Comparison of ENCODE assay signal across 14 mouse cellular contexts in genomic region chr4:70531021-70531420, GRCm38 (mm10). TPM values are rescaled to one million over a fixed set of nuclear protein-coding genes. Genes with fewer than 3 reads are reported as not detected.
DNase-seq lines count a peak whose midpoint lies in the region; ATAC-seq and TF ChIP-seq lines count a peak whose summit lies in the region.
"Had no signal": no experiment of that assay in that cellular context is flagged by ENCODE, and none has a peak within 500 bp of the region (broad histone marks: within the 10 kb centered on the region; RNA-seq: fewer than 3 reads in every experiment).

No protein-coding gene starts in this region.

- 92% methylated on average over 1 of the region's 1 CpGs for WGBS in embryonic facial prominence, embryonic 14.5 days
- 87% methylated on average over 1 of the region's 1 CpGs for WGBS in hindbrain, embryonic 16.5 days
- WGBS in midbrain, postnatal 0 days: 61% methylated on average over 1 of the region's 1 CpGs

- TF ChIP-seq CTCF in layer of hippocampus, adult 2 months (conservative IDR thresholded peaks at IDR 0.05): no peak
- no peak for TF ChIP-seq CTCF in midbrain, postnatal 0 days (IDR thresholded peaks at IDR 0.05)

- ATAC-seq in embryonic facial prominence, embryonic 14.5 days (ENCODE audit: low read depth): no peak
- ATAC-seq in hindbrain, embryonic 16.5 days: no peak
- no peak for ATAC-seq in midbrain, postnatal 0 days (ENCODE audit: low FRiP score)

- H3K4me3 ChIP-seq in layer of hippocampus, adult 2 months: peak overlapping the region; percentile 87
- H3K4me3 ChIP-seq in embryonic facial prominence, embryonic 14.5 days (ENCODE audit: low read depth, low read length): no peak overlapping the region
- H3K4me3 ChIP-seq in hindbrain, embryonic 16.5 days (ENCODE audit: low read length): peak overlapping the region; percentile 8; the same call in 1 of the 2 replicates
- peak overlapping the region; percentile 23 for H3K4me3 ChIP-seq in midbrain, postnatal 0 days (ENCODE audit: low read depth, low read length)
- H3K4me3 ChIP-seq: embryonic facial prominence, embryonic 13.5 days; lung, embryonic 15.5 days had no signal

- no peaks in the 10 kb centered on the region for H3K36me3 ChIP-seq in embryonic facial prominence, embryonic 14.5 days (ENCODE audit: control insufficient read depth, insufficient read depth, low read length)
- H3K36me3 ChIP-seq in hindbrain, embryonic 16.5 days (ENCODE audit: control insufficient read depth, insufficient read depth, low read length): no peaks in the 10 kb centered on the region
- H3K36me3 ChIP-seq in midbrain, postnatal 0 days (ENCODE audit: insufficient read depth, low read length): no peaks in the 10 kb centered on the region
- H3K36me3 ChIP-seq: embryonic facial prominence, embryonic 13.5 days; lung, embryonic 15.5 days had no signal

- peak overlapping the region; percentile 13; the same call in 1 of the 2 replicates for H3K4me2 ChIP-seq in embryonic facial prominence, embryonic 14.5 days (ENCODE audit: low read depth, low read length)
- H3K4me2 ChIP-seq in hindbrain, embryonic 16.5 days (ENCODE audit: low read length): peak overlapping the region; percentile 46
- H3K4me2 ChIP-seq in midbrain, postnatal 0 days (ENCODE audit: low read depth, low read length, poor library complexity, severe bottlenecking): peak overlapping the region; percentile 42
- H3K4me2 ChIP-seq: embryonic facial prominence, embryonic 13.5 days; lung, embryonic 15.5 days had no signal

- no peaks in the 10 kb centered on the region for H3K27me3 ChIP-seq in embryonic facial prominence, embryonic 14.5 days (replicated peaks; ENCODE audit: control insufficient read depth, insufficient read depth, low read length)
- no peaks in the 10 kb centered on the region for H3K27me3 ChIP-seq in hindbrain, embryonic 16.5 days (replicated peaks; ENCODE audit: control insufficient read depth, insufficient read depth, low read length)
- H3K27me3 ChIP-seq in midbrain, postnatal 0 days (ENCODE audit: insufficient read depth, low read length): no peaks in the 10 kb centered on the region
- H3K27me3 ChIP-seq: embryonic facial prominence, embryonic 13.5 days; lung, embryonic 15.5 days had no signal

- no peak for DNase-seq in layer of hippocampus, adult 2 months (ENCODE audit: low spot score in 2 of 2)
- DNase-seq in layer of hippocampus, adult 18-20 months (ENCODE audit: low spot score in 2 of 2): no peak
- DNase-seq in embryonic facial prominence, embryonic 14.5 days (ENCODE audit: low spot score): no peak
- no peak for DNase-seq in midbrain, postnatal 0 days (ENCODE audit: low spot score)
- DNase-seq in cerebellum, adult 11 months: no peak
- DNase-seq in ovary, postnatal 14 days (ENCODE audit: low spot score): no peak
- DNase-seq in layer of hippocampus, postnatal 10 days (ENCODE audit: low spot score in 2 of 2): no peak
- DNase-seq: cerebellum, postnatal 10 days; heart, adult 18-20 months; heart, postnatal 14 days; kidney, adult 2 months had no signal

- no peak overlapping the region for H3K9ac ChIP-seq in embryonic facial prominence, embryonic 14.5 days (ENCODE audit: low read depth, low read length)
- H3K9ac ChIP-seq in hindbrain, embryonic 16.5 days (ENCODE audit: low read depth, low read length): no peak overlapping the region
- no peak overlapping the region for H3K9ac ChIP-seq in midbrain, postnatal 0 days (replicated peaks; ENCODE audit: low read length, poor library complexity, severe bottlenecking)
- H3K9ac ChIP-seq: embryonic facial prominence, embryonic 13.5 days; lung, embryonic 15.5 days had no signal

- no peaks in the 10 kb centered on the region for H3K9me3 ChIP-seq in embryonic facial prominence, embryonic 14.5 days (ENCODE audit: control insufficient read depth, low read length)
- no peaks in the 10 kb centered on the region for H3K9me3 ChIP-seq in hindbrain, embryonic 16.5 days (ENCODE audit: control insufficient read depth, low read length)
- H3K9me3 ChIP-seq in midbrain, postnatal 0 days (ENCODE audit: low read length): no peaks in the 10 kb centered on the region
- H3K9me3 ChIP-seq: embryonic facial prominence, embryonic 13.5 days; lung, embryonic 15.5 days had no signal

- H3K4me1 ChIP-seq in embryonic facial prominence, embryonic 14.5 days (ENCODE audit: control insufficient read depth, insufficient read depth, low read length): peaks cover 25% of the 10 kb centered on the region
- peaks cover 34% of the 10 kb centered on the region for H3K4me1 ChIP-seq in hindbrain, embryonic 16.5 days (ENCODE audit: control insufficient read depth, insufficient read depth, low read depth, low read length)
- peaks cover 16% of the 10 kb centered on the region; the same call in 1 of the 2 replicates for H3K4me1 ChIP-seq in midbrain, postnatal 0 days (ENCODE audit: insufficient read depth, low read length)

- peak overlapping the region; percentile 56; the same call in 1 of the 2 replicates for H3K27ac ChIP-seq in layer of hippocampus, adult 2 months
- H3K27ac ChIP-seq in embryonic facial prominence, embryonic 14.5 days (replicated peaks; ENCODE audit: low read depth, low read length): no peak overlapping the region
- no peak overlapping the region for H3K27ac ChIP-seq in hindbrain, embryonic 16.5 days (ENCODE audit: low read depth, low read length)
- no peak overlapping the region for H3K27ac ChIP-seq in midbrain, postnatal 0 days (ENCODE audit: low read depth, low read length)
- H3K27ac ChIP-seq: embryonic facial prominence, embryonic 13.5 days; lung, embryonic 15.5 days had no signal

RNA-seq across cellular contexts. Expression of gene Megf9, which starts 3.8 kb away (rescaled TPM):
- 100 to 1,000 TPM; 126 to 132 TPM for total RNA-seq in layer of hippocampus, adult 2 months (2021)
- 100 to 1,000 TPM; 124 to 125 TPM for total RNA-seq in layer of hippocampus, adult 18-20 months (2021)
- 15.0 and 15.6 TPM in 2 replicates for polyA plus RNA-seq in embryonic facial prominence, embryonic 14.5 days (2014; fragmentation: Nextera tagmentation; extraction: Ambion mirVana)
- polyA plus RNA-seq in hindbrain, embryonic 16.5 days (2015; fragmentation: Nextera tagmentation; extraction: Ambion mirVana): 22.4 and 25.6 TPM in 2 replicates
- total RNA-seq in midbrain, postnatal 0 days (2014; rRNA removed): 66.3 and 84.6 TPM in 2 replicates
- 26.0 and 30.1 TPM in 2 replicates for polyA plus RNA-seq in midbrain, postnatal 0 days (2015; fragmentation: Nextera tagmentation; extraction: Ambion mirVana)
- total RNA-seq in layer of hippocampus, postnatal 10 days (2021): 100 to 1,000 TPM in 1 of 2 experiments, 10 to 100 TPM in 1; 96.6 to 105 TPM
